Mouse (Mus musculus): ENCODE results near the gene Rheb.
"Not testable (repeated sequence)": the region's sequence is repeated elsewhere in the genome, so short reads cannot be mapped to it uniquely, and the experiment has no call there.

Gene Rheb

GRCm38 (mm10) chr5:24792961-24793360, 49.5 kb downstream of the Rheb start:
- no peak for DNase-seq (ENCODE audit: low read depth)

GRCm38 (mm10) chr5:24782957-24783356, 59.5 kb downstream of the Rheb start:
- no peak for DNase-seq (ENCODE audit: low read depth)

- DNase-seq (ENCODE audit: low read depth), result no peak
These were observed 61.4 kb downstream of the Rheb start for GRCm38 (mm10) chr5:24781048-24781447.

GRCm38 (mm10) chr5:24779881-24780512, 62.4 kb downstream of the Rheb start:
- peak; percentile 79 for DNase-seq (ENCODE audit: low read depth)

GRCm38 (mm10) chr5:24779321-24779720, 63.1 kb downstream of the Rheb start:
- DNase-seq (ENCODE audit: low read depth), result no peak

- no peak for DNase-seq (ENCODE audit: low read depth)
These were observed 63.6 kb downstream of the Rheb start for GRCm38 (mm10) chr5:24778843-24779140.

- DNase-seq (ENCODE audit: low read depth), result no peak
These were observed 64.2 kb downstream of the Rheb start for GRCm38 (mm10) chr5:24778082-24778842.

GRCm38 (mm10) chr5:24776681-24777080, 65.7 kb downstream of the Rheb start:
- DNase-seq (ENCODE audit: low read depth), result no peak

- not testable (repeated sequence) for DNase-seq (ENCODE audit: low read depth)
These were observed 67.9 kb downstream of the Rheb start for GRCm38 (mm10) chr5:24774549-24774948.

- no peak for DNase-seq (ENCODE audit: low read depth)
These were observed 84.6 kb downstream of the Rheb start, which contains the start of gene Crygn for GRCm38 (mm10) chr5:24757816-24758215. Gene Crygn, minus strand, starts transcription at chr5:24758008.

- DNase-seq (ENCODE audit: low read depth), result no peak
These were observed 85.5 kb downstream of the Rheb start for GRCm38 (mm10) chr5:24756931-24757330.

Measured in NIH3T3 (cell line).